Mouse (Mus musculus) liver, embryonic 16.5 days (tissue): ENCODE measurements around the gene B3galt4. TPM values are rescaled to one million over a fixed set of nuclear protein-coding genes. Genes with fewer than 3 reads are reported as not detected.
"Not testable (repeated sequence)": the region's sequence is repeated elsewhere in the genome, so short reads cannot be mapped to it uniquely, and the experiment has no call there.

Experiments used
- ATAC-seq: fragments of 200-750 bp; cut with Nextera tagmentation; 2 replicates; pipeline ENCODE4 v1.8.0; 2017; ENCODE audit warnings: low read depth, mild to moderate bottlenecking, moderate number of reproducible peaks, moderate library complexity
- H3K27ac ChIP-seq: fragments of 300-500 bp; sonication (generic); 2 replicates; pipeline ENCODE4 v1.5.1; 2014; ENCODE audit warnings: mild to moderate bottlenecking, low read length
- H3K27me3 ChIP-seq: fragments of 300-500 bp; sonication (generic); 2 replicates; pipeline ENCODE4 v1.6.1; 2014; ENCODE audit warnings: low read depth, low read length, mixed read lengths; ENCODE audit not compliant: control insufficient read depth, insufficient read depth
- H3K36me3 ChIP-seq: fragments of 300-500 bp; sonication (generic); 2 replicates; pipeline ENCODE4 v1.6.1; 2014; ENCODE audit warnings: mild to moderate bottlenecking; ENCODE audit not compliant: control insufficient read depth, insufficient read depth
- H3K4me1 ChIP-seq: fragments of 300-500 bp; sonication (generic); 2 replicates; pipeline ENCODE4 v1.6.1; 2014; ENCODE audit warnings: low read depth, low read length, mixed read lengths; ENCODE audit not compliant: control insufficient read depth
- H3K4me2 ChIP-seq: fragments of 300-500 bp; sonication (generic); 2 replicates; pipeline ENCODE4 v1.6.1; 2014; ENCODE audit warnings: low read depth, low read length, mixed read lengths
- H3K4me3 ChIP-seq: fragments of 300-500 bp; sonication (generic); 2 replicates; pipeline ENCODE4 v1.5.1; 2014; ENCODE audit warnings: low read depth, mild to moderate bottlenecking, low read length
- H3K9ac ChIP-seq: fragments of 300-500 bp; sonication (generic); 2 replicates; pipeline ENCODE4 v1.6.1; 2014; ENCODE audit warnings: low read depth, low read length
- H3K9me3 ChIP-seq: fragments of 300-500 bp; sonication (generic); replicated peaks from 2 replicates; pipeline ENCODE4 v1.6.1; 2016; ENCODE audit warnings: low read length; ENCODE audit not compliant: control insufficient read depth
- WGBS: fragments of 180-500 bp; shearing (Covaris S2); extraction: QIAGEN DNeasy Blood & Tissue Kit; methylation state at CpG from one replicate; pipeline ENCODE4 v1.1.7; 2014; ENCODE audit not compliant: insufficient replicate concordance; 5-methylcytosine and 5-hydroxymethylcytosine counted together
- polyA plus RNA-seq: library from polyadenylated mRNA; unstranded; fragments of >200 nt; fragmentation: Nextera tagmentation; extraction: Ambion mirVana; gene quantifications from 2 replicates; pipeline ENCODE4 v1.2.1, GENCODE M21; 2015

The B3galt4 gene
- polyA plus RNA-seq, 1 experiment from 2014 or later, result 2.3 TPM

DNA sequence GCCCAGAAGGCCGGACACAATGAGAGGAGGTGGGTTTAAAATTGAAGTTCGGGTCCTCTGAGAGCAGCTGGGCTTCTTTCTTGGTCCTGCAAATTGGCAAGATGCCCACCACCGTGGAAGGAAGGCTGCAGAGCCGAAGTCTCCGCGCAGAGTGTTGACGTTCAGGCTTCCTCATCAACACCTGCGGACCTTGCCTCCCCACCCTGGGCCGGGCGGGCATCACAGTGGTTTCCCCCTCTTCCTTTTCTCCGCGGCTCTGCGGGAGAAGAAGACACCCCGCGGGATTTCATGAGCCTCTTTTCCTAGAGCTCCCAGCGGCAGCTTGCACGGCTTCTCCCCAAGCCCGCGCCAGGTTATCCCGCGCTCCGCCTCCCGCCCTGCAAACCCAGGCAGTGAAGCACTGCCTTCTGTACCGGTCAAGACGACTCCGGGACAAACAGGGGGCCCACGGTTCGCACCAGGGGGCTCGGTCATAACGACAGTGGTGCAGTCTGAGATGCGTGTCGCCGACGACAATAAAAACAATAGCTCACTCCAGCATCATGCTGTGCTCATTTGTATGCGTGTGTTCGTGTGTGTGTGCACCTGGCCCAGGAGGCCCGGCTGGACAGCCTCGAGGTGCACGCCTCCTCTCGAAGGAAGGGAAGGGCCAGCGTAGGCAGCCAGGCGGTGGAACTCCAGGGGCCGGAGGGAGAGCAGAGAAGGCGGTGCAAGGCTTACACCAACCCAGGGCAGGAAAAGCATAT lies 42.8 kb downstream of the B3galt4 start:
- Histone ChIP-seq H3K9me3 (no peaks in the 10 kb centered on the region), H3K27ac (peak overlapping the region; percentile 94), H3K9ac (peak overlapping the region; percentile 93), H3K4me2 (peak overlapping the region; percentile 95), H3K4me3 (peak overlapping the region; percentile 89), H3K36me3 (peaks cover 20% of the 10 kb centered on the region), H3K4me1 (peaks cover 18% of the 10 kb centered on the region), H3K27me3 (no peaks in the 10 kb centered on the region)
- WGBS, result under 1% methylated on average over 42 of the region's 44 CpGs
- ATAC-seq, result peak; percentile 30

DNA sequence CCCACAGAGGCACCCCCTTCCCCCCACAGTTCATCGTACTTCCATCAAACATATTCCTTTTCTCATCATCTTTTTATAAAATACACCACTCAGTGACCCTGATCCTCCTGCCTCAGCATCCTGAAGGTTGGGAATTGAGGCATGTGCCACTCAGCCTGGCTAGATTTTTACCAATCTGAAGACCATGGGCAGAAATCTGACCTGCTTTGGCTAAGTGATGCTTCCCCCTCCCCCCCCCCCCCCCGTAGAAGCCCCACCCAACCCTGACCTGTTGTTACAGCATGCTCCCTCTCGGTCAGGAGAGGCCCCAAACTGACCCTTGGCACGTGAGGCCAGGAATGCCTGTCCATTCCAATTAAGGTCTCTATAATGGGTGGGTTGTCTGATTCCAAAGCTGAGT lies 46.5 kb downstream of the B3galt4 start, which contains the start of gene Platr17:
Gene Platr17, plus strand, starts transcription at position 301 of the 400 bp plus-strand sequence.
- H3K4me2 ChIP-seq, H3K9me3 ChIP-seq, H3K36me3 ChIP-seq, H3K27ac ChIP-seq, ATAC-seq, H3K27me3 ChIP-seq, H3K9ac ChIP-seq, H3K4me3 ChIP-seq: not testable (repeated sequence)
- WGBS, result 22% methylated on average over 4 of the region's 4 CpGs
- H3K4me1 ChIP-seq, result peaks cover 36% of the 10 kb centered on the region

DNA sequence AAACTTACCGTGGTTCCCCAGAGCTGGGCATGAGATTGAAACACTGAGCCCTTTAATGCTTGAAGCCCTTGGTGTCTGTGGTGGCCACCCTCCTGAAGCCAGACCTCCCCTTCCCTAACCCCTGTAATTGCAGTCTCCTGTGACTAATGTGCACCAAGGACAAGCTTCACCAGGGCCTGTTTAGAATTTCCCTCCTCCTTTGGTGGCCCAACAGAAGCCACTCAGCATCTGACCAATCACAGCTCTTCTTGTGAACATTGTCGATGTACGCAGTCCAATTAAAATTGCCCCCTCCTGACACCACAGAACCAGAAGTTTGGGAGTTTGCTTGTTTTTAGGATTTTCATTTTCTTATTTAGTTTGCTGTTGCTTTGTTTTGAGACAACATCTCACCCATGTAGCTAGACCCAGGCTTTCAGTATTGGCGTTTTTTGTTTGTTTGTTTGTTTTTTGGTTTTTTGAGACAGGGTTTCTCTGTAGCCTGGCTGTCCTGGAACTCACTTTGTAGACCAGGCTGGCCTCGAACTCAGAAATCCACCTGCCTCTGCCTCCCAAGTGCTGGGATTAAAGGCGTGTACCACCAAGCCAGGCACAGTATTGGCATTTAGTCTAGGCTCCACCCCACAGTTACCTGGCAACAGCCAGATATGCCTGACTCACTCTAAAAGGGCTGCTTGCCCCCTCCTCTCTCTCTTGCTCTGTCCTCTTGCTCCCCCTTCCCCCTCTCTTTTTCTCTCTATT lies 47.2 kb downstream of the B3galt4 start:
- H3K4me2 ChIP-seq, H3K9me3 ChIP-seq, H3K9ac ChIP-seq, H3K27me3 ChIP-seq, H3K27ac ChIP-seq, H3K36me3 ChIP-seq, H3K4me3 ChIP-seq, ATAC-seq: not testable (repeated sequence)
- peaks cover 43% of the 10 kb centered on the region for H3K4me1 ChIP-seq
- 68% methylated on average over 6 of the region's 6 CpGs for WGBS

DNA sequence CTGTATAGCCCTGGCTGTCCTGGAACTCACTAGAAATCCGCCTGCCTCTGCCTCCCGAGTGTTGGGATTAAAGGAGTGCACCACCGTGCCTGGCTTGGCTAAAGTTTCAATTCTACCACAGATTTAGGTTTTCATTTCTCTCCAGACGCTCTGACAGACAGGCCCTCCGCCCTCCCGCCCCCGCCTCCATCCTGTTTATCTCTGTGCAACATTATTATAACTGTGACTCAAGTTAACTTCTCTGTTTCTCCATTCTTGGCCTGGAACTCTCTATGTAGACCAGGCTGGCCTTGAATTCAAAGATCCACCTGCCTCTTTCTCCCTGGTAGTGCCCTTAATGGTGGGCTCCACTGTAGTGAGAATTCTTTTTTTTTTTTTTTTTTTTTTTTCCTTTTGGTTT lies 48.8 kb downstream of the B3galt4 start:
- Histone ChIP-seq H3K9me3 (no peaks in the 10 kb centered on the region), H3K4me3 (no peak overlapping the region), H3K4me1 (peaks cover 46% of the 10 kb centered on the region), H3K27ac (peak overlapping the region; percentile 59), H3K9ac (no peak overlapping the region), H3K4me2 (0 out of 2 replicates have a peak overlapping the region, but pooled peaks have one; percentile 19), H3K27me3 (no peaks in the 10 kb centered on the region), H3K36me3 (no peaks in the 10 kb centered on the region)
- 21% methylated on average over 7 of the region's 7 CpGs for WGBS
- ATAC-seq, result no peak

DNA sequence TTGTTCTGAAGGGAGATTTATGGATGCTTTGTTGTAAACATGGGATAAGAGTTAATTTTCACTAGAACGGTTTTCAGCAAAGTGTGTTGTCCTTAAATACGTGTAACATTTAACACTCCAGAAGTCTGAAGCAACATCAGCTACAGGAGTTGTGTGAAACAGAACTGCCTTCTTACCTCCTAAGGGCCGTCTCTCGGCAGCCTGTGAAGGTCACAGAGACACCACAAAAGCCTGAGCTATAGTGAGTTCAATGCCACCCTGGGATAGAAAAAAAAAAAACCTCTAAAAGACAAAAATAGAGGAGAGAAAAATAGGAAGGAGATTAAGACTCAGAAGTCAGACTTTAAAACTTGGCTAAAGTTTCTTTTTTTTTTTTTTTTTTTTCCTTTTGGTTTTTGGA lies 49.2 kb downstream of the B3galt4 start:
- no peak for ATAC-seq
- no peaks in the 10 kb centered on the region for H3K27me3 ChIP-seq

DNA sequence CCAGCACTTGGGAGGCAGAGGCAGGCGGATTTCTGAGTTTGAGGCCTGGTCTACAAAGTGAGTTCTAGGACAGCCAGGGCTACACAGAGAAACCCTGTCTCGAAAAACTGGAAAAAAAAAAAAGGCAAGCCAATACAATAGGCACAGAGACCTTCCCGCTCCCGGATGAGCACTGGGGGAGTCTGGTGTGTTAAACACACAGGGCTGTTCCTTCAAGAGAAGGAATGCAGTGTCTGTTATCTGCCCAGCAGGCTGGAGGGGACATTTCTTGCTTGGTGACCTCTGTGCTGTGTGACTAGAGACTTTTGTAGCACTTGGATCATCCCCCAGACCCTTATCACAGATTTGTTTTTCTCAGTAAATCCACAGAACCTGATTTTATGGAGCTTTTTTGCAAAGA lies 49.6 kb downstream of the B3galt4 start:
- peaks cover 50% of the 10 kb centered on the region for H3K4me1 ChIP-seq
- H3K27me3 ChIP-seq, result no peaks in the 10 kb centered on the region
- no peak overlapping the region for H3K4me2 ChIP-seq
- 62% methylated on average over 4 of the region's 4 CpGs for WGBS
- H3K9me3 ChIP-seq, result no peaks in the 10 kb centered on the region
- ATAC-seq, result no peak
- H3K27ac ChIP-seq, result peak overlapping the region; percentile 52; the same call in 1 of the 2 replicates
- no peaks in the 10 kb centered on the region for H3K36me3 ChIP-seq
- H3K9ac ChIP-seq, result no peak overlapping the region
- H3K4me3 ChIP-seq, result no peak overlapping the region

More for the DNA sequence above, 49.2 kb downstream of the B3galt4 start:
- H3K4me3 ChIP-seq, result no peak overlapping the region
- no peak overlapping the region for H3K9ac ChIP-seq
- H3K4me1 ChIP-seq, result peaks cover 50% of the 10 kb centered on the region
- no peaks in the 10 kb centered on the region for H3K36me3 ChIP-seq
- 0 out of 2 replicates have a peak overlapping the region, but pooled peaks have one; percentile 19 for H3K4me2 ChIP-seq
- peak overlapping the region; percentile 59 for H3K27ac ChIP-seq
- WGBS, result 61% methylated on average over 4 of the region's 4 CpGs
- no peaks in the 10 kb centered on the region for H3K9me3 ChIP-seq

DNA sequence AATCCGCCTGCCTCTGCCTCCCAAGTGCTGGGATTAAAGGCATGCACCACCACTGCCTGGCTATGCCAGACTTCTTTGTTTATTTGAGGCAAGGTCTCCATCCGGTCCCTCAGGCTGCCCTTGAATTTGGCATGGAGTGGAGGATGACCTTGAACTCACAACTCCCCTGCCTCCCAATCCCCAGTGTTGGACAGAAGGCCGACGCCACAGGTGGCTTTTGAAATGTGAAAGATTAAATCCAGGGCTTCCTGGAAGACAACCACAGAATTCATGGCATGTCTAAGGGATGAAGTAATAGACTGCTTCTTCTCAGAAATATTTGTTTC lies 50.3 kb downstream of the B3galt4 start:
- Histone ChIP-seq H3K9ac (no peak overlapping the region), H3K27me3 (no peaks in the 10 kb centered on the region), H3K27ac (no peak overlapping the region), H3K4me3 (no peak overlapping the region), H3K4me1 (peaks cover 50% of the 10 kb centered on the region), H3K9me3 (no peaks in the 10 kb centered on the region), H3K36me3 (no peaks in the 10 kb centered on the region), H3K4me2 (no peak overlapping the region)
- 83% methylated on average over 4 of the region's 4 CpGs for WGBS
- ATAC-seq, result no peak

DNA sequence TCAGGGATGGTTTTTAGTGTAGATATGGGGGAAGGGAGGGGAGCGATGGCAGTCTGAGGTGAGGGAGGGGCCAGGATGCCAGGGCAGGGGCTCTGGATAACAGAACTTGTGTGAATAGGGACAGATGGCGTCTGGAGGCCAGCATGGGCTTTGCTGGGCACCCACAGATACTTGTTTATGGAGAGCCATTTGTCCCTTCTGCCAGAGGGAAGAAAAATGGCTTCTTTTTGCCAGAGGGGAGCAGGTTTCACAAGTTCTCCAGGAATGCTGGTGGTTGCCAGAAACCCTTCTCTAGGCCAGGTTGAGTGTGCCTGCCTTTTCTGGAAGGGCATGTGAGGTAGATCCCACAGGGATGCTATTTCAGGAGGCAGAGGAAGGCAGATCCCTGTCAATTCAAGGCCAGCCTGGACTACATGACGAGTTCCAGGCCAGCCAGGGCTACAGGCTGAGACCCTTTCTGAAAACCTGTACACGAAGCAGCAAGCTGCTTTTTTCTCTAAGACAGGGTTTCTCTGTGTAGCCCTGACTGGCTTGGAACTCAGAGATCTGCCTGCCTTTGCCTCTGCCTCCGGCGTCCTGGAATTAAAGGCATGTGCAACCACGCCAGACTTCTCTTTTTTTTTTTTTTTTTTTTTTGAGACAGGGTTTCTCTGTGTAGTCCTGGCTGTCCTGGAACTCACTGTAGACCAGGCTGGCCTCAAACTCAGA lies 50.9 kb downstream of the B3galt4 start:
- Histone ChIP-seq H3K9me3 (no peaks in the 10 kb centered on the region), H3K4me1 (peaks cover 50% of the 10 kb centered on the region), H3K4me2 (no peak overlapping the region), H3K27ac (peak overlapping the region; percentile 82), H3K27me3 (no peaks in the 10 kb centered on the region), H3K4me3 (no peak overlapping the region), H3K9ac (peak overlapping the region; percentile 13; the same call in 1 of the 2 replicates), H3K36me3 (no peaks in the 10 kb centered on the region)
- WGBS, result 47% methylated on average over 7 of the region's 7 CpGs
- peak; percentile 16; the same call in 1 of the 2 replicates for ATAC-seq
